Mouse (Mus musculus) layer of hippocampus, adult 8-10 months (tissue): ENCODE results near the gene Galntl6. TPM values are rescaled to one million over a fixed set of nuclear protein-coding genes. Genes with fewer than 3 reads are reported as not detected.

ENCODE experiments used
- DNase-seq, 2 experiments: peaks; one replicate each; pipeline ENCODE4 v3.0.0; 2022; ENCODE audit warnings: low spot score in 2 of 2
- total RNA-seq, 4 experiments: library from RNA; stranded (reverse); gene quantifications; 2 replicates each; pipeline ENCODE4 v1.2.4; 2022

The Galntl6 gene
- total RNA-seq, 4 experiments from 2014 or later = 35.5 to 46.2 (median 39.0) TPM

GRCm38 (mm10) chr8:57966676-57967075 is 945.8 kb downstream of the Galntl6 start:
- DNase-seq = no peak

- DNase-seq = no peak
Measured at GRCm38 (mm10) chr8:57965508-57965907, 946.9 kb downstream of the Galntl6 start.

GRCm38 (mm10) chr8:57962286-57963110 is 949.9 kb downstream of the Galntl6 start:
- DNase-seq = no peak

GRCm38 (mm10) chr8:57959136-57959535 is 953.3 kb downstream of the Galntl6 start:
- DNase-seq = no peak

DNA sequence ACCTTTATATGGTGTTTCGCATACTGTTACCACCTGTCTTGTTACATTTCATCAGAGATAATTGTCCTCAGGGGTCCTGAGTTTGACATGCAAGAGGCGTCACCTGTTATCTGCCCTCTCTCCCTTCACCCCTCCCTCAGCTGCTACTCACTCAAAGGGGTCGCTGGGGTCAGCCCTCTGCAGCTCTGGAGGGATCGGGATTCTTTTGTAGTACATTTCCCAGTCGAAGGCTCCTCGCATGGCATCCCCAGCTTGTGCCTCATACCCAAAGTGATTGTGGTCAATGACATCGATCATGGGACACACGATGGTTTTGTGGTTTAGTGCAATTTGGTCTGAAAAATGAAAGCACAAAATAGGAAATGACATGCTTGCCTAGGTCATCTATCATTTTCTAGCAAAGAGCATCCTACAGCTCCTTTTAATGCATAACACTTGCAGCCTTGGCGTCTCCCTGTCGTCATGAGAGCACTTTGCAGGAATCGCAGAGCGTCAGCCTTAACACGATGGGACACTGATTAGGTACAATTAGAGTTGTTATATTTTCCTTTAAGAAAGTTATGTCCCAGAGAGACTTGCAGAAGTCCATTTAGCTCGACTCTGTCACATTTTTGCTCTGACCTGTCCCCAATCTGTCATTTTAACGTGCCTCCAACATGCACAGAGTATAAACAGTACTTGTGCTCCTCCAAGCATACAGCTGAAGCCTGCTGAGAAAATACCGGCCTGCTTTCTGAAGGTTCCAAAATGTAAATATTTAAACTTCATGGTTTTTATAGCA is 954.1 kb downstream of the Galntl6 start:
- no peak for DNase-seq

- no peak for DNase-seq
Measured at GRCm38 (mm10) chr8:57955501-57955900, 956.9 kb downstream of the Galntl6 start.

DNA sequence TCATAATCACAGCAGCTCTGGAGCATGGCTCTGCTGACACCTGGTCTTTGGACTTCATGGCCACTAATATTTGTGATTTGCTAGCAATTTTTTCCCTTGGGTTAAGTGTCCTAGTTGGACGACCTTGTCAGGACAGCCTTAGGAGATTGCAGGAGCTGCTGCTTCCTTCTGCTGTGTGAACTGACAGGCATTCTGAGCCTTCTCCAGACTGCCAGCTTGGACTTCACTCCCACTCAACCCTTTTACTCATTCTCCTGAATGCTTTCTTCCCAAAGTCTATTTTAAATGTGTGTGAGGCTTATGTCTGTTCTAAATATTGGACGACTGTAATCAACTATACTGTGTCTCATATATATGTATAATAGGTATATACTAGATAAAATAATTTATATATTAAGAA is 971.3 kb downstream of the Galntl6 start:
- DNase-seq = no peak

DNA sequence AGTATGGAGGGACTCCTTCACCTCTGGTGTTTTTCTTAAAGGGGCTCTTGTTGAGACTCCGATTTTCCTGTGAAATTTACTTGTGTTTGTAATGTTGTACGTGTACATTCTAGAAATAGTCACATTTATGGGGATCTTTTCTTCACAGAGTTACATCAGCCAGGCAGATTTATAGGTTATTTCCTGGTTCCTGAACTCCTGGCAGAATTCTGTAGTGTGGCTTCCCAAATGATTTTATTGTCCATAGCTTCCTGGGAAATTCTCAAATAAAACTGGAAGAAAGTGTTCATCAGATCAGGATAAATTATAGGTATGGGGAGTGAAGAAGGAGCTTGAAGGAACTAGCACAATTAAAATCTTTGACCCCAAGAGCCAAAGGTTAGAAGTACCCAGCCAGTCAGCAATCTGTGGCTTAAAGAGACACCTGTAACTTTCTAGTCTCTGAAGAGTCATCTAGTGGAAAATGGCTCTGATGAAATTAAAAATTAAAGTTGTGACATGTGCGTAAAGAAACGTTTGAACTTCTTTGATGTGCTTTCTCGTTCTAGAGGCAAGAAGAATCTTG is 972.5 kb downstream of the Galntl6 start:
- no peak for DNase-seq

DNA sequence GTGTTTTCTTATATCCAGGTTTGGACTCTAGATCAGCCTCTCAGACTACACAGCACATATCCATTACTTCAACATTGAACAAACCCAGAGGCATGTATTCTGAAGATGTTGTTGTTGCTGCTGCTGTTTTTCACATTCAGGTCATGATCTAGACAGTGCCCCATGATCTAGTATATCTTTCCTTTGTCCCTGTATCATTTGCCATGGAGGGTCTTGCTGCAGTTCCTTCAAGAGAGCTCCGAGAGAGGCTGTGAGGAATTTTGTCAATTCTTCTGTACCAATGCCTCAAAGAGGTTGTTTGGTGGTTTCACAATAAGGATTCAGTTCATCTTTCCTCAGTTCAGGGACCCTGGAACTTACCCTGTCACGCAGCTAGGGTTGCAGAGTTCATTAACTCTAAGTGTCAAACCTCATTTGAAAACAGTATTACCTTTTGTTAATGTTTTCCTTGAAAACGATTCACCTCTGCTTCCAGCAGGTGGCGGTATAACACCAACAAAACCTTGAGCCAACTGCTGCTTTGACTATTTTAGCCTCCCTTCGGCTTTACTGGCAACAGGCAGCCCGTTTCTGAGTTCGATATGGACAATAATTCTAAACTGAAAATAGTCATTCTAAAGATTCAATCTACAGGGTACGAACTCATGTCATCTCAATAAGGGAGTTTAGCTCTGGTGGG is 973.1 kb downstream of the Galntl6 start:
- peak; percentile 39 to 70 for DNase-seq

- no peak for DNase-seq
Measured at GRCm38 (mm10) chr8:57927074-57927473, 985.4 kb downstream of the Galntl6 start.

- DNase-seq = no peak
Measured at GRCm38 (mm10) chr8:57923556-57923955, 988.9 kb downstream of the Galntl6 start.

DNA sequence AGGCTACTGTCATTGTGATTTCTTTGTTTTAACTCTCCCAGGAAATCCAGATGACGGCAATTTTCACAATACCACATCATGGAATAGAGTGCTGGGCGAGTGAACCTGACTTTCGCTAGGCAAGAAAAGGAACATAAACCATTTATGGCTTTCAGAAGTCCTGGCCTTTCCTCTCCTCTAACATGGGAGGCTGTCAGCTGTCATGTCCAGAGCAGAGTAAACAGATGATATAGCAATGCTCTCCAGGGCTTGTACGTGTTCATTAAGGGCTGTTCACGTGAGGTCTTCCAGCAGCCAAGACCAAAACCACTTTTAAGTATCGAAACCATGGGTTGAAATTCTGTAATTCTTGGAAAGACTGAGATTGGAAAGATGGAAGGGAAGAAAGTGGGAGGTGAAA is 989.3 kb downstream of the Galntl6 start:
- no peak for DNase-seq

DNA sequence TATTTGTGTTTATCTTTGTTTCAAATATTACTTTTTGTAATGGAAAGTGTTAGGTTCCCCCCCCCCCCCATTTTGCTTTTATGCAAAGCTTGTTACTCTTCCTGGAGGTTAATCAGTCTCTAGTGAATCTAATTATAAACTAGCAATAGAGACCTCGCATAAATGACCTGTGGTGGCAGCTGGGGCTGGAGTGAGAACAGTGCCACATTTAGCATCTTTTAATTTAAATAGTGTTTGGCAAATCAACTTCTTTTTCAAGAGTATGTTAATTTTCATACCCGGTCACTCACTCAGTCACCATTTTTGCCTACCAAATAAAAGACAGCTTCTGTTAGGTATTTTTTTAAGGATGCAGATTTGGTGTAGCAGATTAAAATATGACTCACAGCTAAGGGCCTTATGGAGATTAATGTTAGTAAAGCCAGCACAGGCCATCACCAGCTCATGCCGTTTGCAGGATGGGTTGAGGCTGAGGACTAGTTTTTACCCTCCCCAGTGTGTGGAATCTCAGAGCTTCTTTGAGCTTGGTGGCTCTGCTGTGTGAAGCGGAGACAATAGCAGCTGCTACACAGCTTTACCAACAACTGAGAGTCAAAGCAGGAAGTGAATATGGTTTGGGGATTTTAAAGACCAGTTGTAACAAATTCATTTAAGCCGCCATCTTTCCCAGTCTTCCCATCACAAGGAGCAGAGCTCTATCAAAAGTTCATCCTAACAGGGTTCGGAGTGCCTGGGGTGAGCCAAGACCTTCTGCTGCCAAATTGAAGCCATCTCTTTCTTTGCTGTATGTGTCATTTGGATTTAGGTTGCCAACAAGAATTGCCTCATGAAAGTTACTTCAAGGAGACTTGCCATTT is 990.0 kb downstream of the Galntl6 start:
- no peak for DNase-seq

- no peak for DNase-seq
Measured at GRCm38 (mm10) chr8:57920326-57920903, 992.0 kb downstream of the Galntl6 start.

DNA sequence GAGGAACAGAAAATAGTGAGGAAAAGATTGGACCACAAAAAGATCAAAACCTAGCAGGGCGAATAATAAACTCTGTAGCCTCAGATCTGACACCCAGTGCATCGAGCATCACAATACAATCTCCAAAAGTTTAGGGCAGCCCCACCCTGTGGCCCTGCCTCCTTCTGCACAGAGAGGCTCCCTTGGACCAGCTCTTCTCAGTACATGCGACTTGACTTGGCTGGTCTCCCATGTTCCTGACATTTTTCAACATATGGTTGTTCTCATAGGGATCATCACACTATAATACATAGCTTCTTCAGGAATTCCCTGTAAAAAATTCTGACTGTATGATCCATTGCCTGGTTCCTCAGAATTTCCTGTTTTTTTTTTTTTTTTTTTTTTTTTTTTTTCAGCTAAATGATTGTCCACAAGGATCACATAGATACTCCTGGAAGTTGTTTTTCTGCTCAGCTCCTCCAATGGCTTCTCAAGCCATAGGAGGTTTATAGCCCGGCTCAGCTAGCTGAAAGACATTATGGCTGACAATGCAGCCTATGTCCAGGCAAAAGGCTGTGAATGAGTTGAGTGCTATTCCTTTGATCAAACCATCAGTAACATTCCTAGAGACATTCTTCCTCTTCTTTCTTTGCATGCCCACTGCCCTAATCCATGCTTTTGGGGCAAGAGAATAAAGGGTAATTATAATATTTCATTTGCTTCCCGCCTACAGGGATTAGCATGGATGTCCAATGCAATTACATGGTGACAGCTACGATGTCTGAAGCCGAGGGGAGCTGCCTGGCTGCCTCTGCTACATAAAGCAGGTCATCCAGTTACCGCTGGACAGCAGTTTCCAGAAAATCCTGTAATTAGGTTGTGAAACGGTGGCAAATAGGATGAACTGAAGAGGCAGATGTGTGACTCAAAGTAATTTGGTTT is 993.5 kb downstream of the Galntl6 start:
- DNase-seq = no peak

DNA sequence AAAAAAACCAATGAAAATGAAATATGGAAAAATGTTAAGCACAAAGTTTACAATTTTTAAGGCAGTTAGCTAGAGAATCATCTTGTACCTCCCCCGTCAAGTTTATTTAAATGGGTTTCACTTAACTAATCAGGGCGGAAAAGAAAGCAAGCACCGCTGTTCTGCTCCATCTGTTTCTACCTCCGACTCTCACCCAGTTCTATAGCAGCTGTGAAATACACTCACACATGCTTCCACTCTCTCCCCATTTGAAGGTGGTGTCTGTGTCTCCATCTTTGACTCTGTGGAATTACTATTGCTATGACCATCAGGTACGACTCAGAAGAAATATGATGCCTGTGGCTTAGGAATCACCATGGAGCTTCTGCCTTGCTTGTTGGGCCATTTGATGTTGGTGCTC is 1019.1 kb downstream of the Galntl6 start:
- DNase-seq = no peak

DNA sequence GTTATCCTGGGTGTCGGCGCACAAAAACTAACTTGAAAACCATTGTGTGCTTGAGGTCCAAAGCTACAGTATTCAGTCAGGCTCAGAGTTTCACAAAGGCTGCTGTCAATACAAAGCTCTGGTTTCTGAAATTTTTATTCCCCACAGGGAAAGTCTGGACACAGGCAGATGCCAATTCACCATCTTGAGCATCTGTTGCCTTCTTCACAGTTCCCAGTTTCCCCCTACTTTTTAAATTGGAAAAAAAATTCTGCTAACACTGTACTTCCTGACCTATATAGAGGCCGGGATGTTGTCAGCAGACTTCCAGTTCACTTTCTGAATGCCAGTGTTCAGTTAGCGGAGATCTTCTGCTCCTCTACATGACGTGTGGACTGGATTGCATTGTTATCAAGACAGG is 1020.3 kb downstream of the Galntl6 start:
- DNase-seq = peak; percentile 17 to 23

DNA sequence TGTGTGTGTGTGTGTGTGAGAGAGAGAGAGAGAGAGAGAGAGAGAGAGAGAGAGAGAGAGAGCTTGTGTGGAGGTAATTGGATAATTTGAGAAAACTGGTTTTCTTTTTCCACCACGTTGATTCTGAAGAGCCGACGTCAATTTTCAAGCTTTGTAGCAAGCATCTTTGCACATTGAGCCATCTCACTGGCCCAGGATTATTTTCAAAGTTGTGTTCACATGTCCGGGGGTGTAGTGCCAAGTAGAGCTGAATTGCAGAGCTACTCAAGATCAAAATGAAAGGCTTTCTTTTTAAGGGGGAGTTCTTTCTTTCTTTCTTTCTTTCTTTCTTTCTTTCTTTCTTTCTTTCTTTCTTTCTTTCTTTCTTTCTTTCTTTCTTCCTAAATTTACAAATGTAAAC is 1022.3 kb downstream of the Galntl6 start:
- DNase-seq = no peak

- DNase-seq = no peak
Measured at GRCm38 (mm10) chr8:57888831-57889230, 1023.6 kb downstream of the Galntl6 start.
